Mouse (Mus musculus): Measurements from ENCODE around the gene Neurl2. TPM values are rescaled to one million over a fixed set of nuclear protein-coding genes. Genes with fewer than 3 reads are reported as not detected.

Neurl2 gene
- polyA plus RNA-seq, 1 experiment from 2014 or later, result 6.7 TPM

Other genes starting within 250 kb of the Neurl2 start
- not detected in 2 replicates for gene Wfdc6a, start 248.0 kb downstream of the Neurl2 start, polyA plus RNA-seq (2015; fragmentation: Nextera tagmentation; extraction: Ambion mirVana)
- gene Eppin, start 239.9 kb downstream of the Neurl2 start, polyA plus RNA-seq (2015; fragmentation: Nextera tagmentation; extraction: Ambion mirVana), result not detected in 2 replicates
- not detected in 2 replicates for gene Wfdc6b, start 219.9 kb downstream of the Neurl2 start, polyA plus RNA-seq (2015; fragmentation: Nextera tagmentation; extraction: Ambion mirVana)
- gene Wfdc8, start 219.8 kb downstream of the Neurl2 start, polyA plus RNA-seq (2015; fragmentation: Nextera tagmentation; extraction: Ambion mirVana), result not detected in 2 replicates
- not detected in 2 replicates for gene Wfdc16, start 194.7 kb downstream of the Neurl2 start, polyA plus RNA-seq (2015; fragmentation: Nextera tagmentation; extraction: Ambion mirVana)
- not detected in 2 replicates for gene Wfdc10, start 177.4 kb downstream of the Neurl2 start, polyA plus RNA-seq (2015; fragmentation: Nextera tagmentation; extraction: Ambion mirVana)
- gene Wfdc9, start 176.9 kb downstream of the Neurl2 start, polyA plus RNA-seq (2015; fragmentation: Nextera tagmentation; extraction: Ambion mirVana), result not detected in 2 replicates
- not detected in 2 replicates for gene Wfdc11, start 159.4 kb downstream of the Neurl2 start, polyA plus RNA-seq (2015; fragmentation: Nextera tagmentation; extraction: Ambion mirVana)
- gene Wfdc13, start 148.3 kb downstream of the Neurl2 start, polyA plus RNA-seq (2015; fragmentation: Nextera tagmentation; extraction: Ambion mirVana), result 0.18 and 0.36 TPM in 2 replicates
- not detected in 2 replicates for gene Spint4, start 135.0 kb downstream of the Neurl2 start, polyA plus RNA-seq (2015; fragmentation: Nextera tagmentation; extraction: Ambion mirVana)
- gene Spint5, start 118.2 kb downstream of the Neurl2 start, polyA plus RNA-seq (2015; fragmentation: Nextera tagmentation; extraction: Ambion mirVana), result not detected in 2 replicates
- 0.69 and 0.87 TPM in 2 replicates for gene Wfdc3, start 87.5 kb downstream of the Neurl2 start, polyA plus RNA-seq (2015; fragmentation: Nextera tagmentation; extraction: Ambion mirVana)
- 80.6 and 85.1 TPM in 2 replicates for gene Dnttip1, start 87.5 kb downstream of the Neurl2 start, polyA plus RNA-seq (2015; fragmentation: Nextera tagmentation; extraction: Ambion mirVana)
- gene Ube2c, start 63.6 kb downstream of the Neurl2 start, polyA plus RNA-seq (2015; fragmentation: Nextera tagmentation; extraction: Ambion mirVana), result 432 and 450 TPM in 2 replicates
- 190 and 195 TPM in 2 replicates for gene Tnnc2, start 53.5 kb downstream of the Neurl2 start, polyA plus RNA-seq (2015; fragmentation: Nextera tagmentation; extraction: Ambion mirVana)
- 26.3 and 27.6 TPM in 2 replicates for gene Snx21, start 47.6 kb downstream of the Neurl2 start, polyA plus RNA-seq (2015; fragmentation: Nextera tagmentation; extraction: Ambion mirVana)
- gene Acot8, start 28.6 kb downstream of the Neurl2 start, polyA plus RNA-seq (2015; fragmentation: Nextera tagmentation; extraction: Ambion mirVana), result 17.5 and 17.6 TPM in 2 replicates
- 6.8 and 7.2 TPM in 2 replicates for gene Zswim3, start 28.4 kb downstream of the Neurl2 start, polyA plus RNA-seq (2015; fragmentation: Nextera tagmentation; extraction: Ambion mirVana)
- 17.8 and 18.2 TPM in 2 replicates for gene Zswim1, start 10.8 kb downstream of the Neurl2 start, polyA plus RNA-seq (2015; fragmentation: Nextera tagmentation; extraction: Ambion mirVana)
- gene Spata25, start 4.9 kb downstream of the Neurl2 start, polyA plus RNA-seq (2015; fragmentation: Nextera tagmentation; extraction: Ambion mirVana), result not detected in 2 replicates
- gene Ctsa, start 583 bp downstream of the Neurl2 start, polyA plus RNA-seq (2015; fragmentation: Nextera tagmentation; extraction: Ambion mirVana), result 131 and 135 TPM in 2 replicates
- gene Pltp, start 24.3 kb upstream of the Neurl2 start, polyA plus RNA-seq (2015; fragmentation: Nextera tagmentation; extraction: Ambion mirVana), result 36.7 and 44.0 TPM in 2 replicates
- 87.4 and 88.4 TPM in 2 replicates for gene Pcif1, start 45.8 kb upstream of the Neurl2 start, polyA plus RNA-seq (2015; fragmentation: Nextera tagmentation; extraction: Ambion mirVana)
- 13.5 and 15.2 TPM in 2 replicates for gene Zfp335, start 78.3 kb upstream of the Neurl2 start, polyA plus RNA-seq (2015; fragmentation: Nextera tagmentation; extraction: Ambion mirVana)
- gene Mmp9, start 107.3 kb upstream of the Neurl2 start, polyA plus RNA-seq (2015; fragmentation: Nextera tagmentation; extraction: Ambion mirVana), result 5.5 and 7.1 TPM in 2 replicates
- 1.00 and 1.2 TPM in 2 replicates for gene Slc12a5, start 127.3 kb upstream of the Neurl2 start, polyA plus RNA-seq (2015; fragmentation: Nextera tagmentation; extraction: Ambion mirVana)
- gene Ncoa5, start 201.4 kb upstream of the Neurl2 start, polyA plus RNA-seq (2015; fragmentation: Nextera tagmentation; extraction: Ambion mirVana), result 92.3 and 99.1 TPM in 2 replicates
- gene Cd40, start 222.2 kb upstream of the Neurl2 start, polyA plus RNA-seq (2015; fragmentation: Nextera tagmentation; extraction: Ambion mirVana), result 7.5 and 8.4 TPM in 2 replicates

Data from limb, embryonic 13.5 days (tissue).